Mouse (Mus musculus): ENCODE measurements around the gene Fbxw14.
"Not testable (repeated sequence)": the region's sequence is repeated elsewhere in the genome, so short reads cannot be mapped to it uniquely, and the experiment has no call there.

Fbxw14 gene

GRCm38 (mm10) chr9:109287576-109287975, at the start of gene Fbxw14:
Fbxw14 (minus strand) TSS chr9:109287676.
- DNase-seq (ENCODE audit: low spot score in 2 of 2): not testable (repeated sequence)

GRCm38 (mm10) chr9:109263041-109263440, 24.4 kb downstream of the Fbxw14 start:
- DNase-seq (ENCODE audit: low spot score in 2 of 2): no peak

GRCm38 (mm10) chr9:109234654-109235053, 52.8 kb downstream of the Fbxw14 start, which contains the start of gene Fbxw20:
Fbxw20 (minus strand) TSS chr9:109234754.
- DNase-seq (ENCODE audit: low spot score in 2 of 2): no peak
